Mouse (Mus musculus) erythroblast, embryonic 14.5 days (primary cell): ENCODE measurements around the gene Zfp827.

Experiments
- GATA1 ChIP-seq: IDR thresholded peaks from 2 replicates; pipeline ENCODE4 v1.6.1; 2012; ENCODE audit warnings: low read length, inconsistent platforms, mixed read lengths
- TAL1 ChIP-seq: IDR thresholded peaks from 3 replicates; pipeline ENCODE4 v1.6.1; 2012; ENCODE audit warnings: low read length, inconsistent platforms, mixed read lengths

DNA sequence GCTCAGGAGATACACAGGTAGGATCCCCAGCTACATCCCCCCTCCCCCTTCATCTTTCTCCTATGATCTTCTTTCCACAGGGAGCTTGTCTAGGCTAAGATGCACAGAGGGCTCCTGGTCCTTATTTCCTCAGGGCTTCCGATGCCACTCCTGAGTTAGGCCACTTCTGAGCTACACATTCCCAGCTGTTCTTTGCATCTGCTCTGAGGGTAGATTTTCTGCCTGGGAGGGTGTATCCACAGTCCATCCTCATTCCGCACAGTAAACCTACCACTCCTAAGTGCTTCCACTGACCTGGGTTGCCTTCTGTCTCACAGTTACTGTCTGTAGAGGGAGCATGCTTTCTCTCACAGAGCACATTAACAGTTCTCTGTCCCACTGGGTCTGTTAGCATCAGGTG lies 37.7 kb downstream of the Zfp827 start:
- no peak for TF ChIP-seq GATA1
- TF ChIP-seq TAL1 = no peak
